Mouse (Mus musculus) midbrain, embryonic 11.5 days (tissue): ENCODE measurements around the gene Exoc2. TPM values are rescaled to one million over a fixed set of nuclear protein-coding genes. Genes with fewer than 3 reads are reported as not detected.

ENCODE experiments used
- ATAC-seq: fragments of 200-750 bp; cut with Nextera tagmentation; 2 replicates; pipeline ENCODE4 v1.8.0; 2017; ENCODE audit warnings: moderate TSS enrichment, moderate library complexity; ENCODE audit not compliant: low FRiP score
- DNase-seq: peaks from one replicate; pipeline ENCODE4 v3.0.0; 2015; ENCODE audit warnings: low spot score; ENCODE audit errors: missing footprints
- H3K27ac ChIP-seq: fragments of 300-500 bp; sonication (generic); 2 replicates; pipeline ENCODE4 v1.5.1; 2014; ENCODE audit warnings: low read depth, low read length
- H3K27me3 ChIP-seq: fragments of 300-500 bp; sonication (generic); 2 replicates; pipeline ENCODE4 v1.6.1; 2014; ENCODE audit warnings: mild to moderate bottlenecking, low read length, moderate library complexity, mixed read lengths; ENCODE audit not compliant: control insufficient read depth, insufficient read depth
- H3K36me3 ChIP-seq: fragments of 300-500 bp; sonication (generic); 2 replicates; pipeline ENCODE4 v1.6.1; 2014; ENCODE audit warnings: mild to moderate bottlenecking, low read length, moderate library complexity, mixed read lengths; ENCODE audit not compliant: control insufficient read depth, insufficient read depth
- H3K4me1 ChIP-seq: fragments of 300-500 bp; sonication (generic); 2 replicates; pipeline ENCODE4 v1.6.1; 2014; ENCODE audit warnings: low read length; ENCODE audit not compliant: control insufficient read depth, insufficient read depth
- H3K4me2 ChIP-seq: fragments of 300-500 bp; sonication (generic); 2 replicates; pipeline ENCODE4 v1.6.1; 2014; ENCODE audit warnings: mild to moderate bottlenecking, moderate library complexity
- H3K4me3 ChIP-seq: fragments of 300-500 bp; sonication (generic); 2 replicates; pipeline ENCODE4 v1.5.1; 2014; ENCODE audit warnings: low read depth, low read length
- H3K9ac ChIP-seq: fragments of 300-500 bp; sonication (generic); 2 replicates; pipeline ENCODE4 v1.6.1; 2014; ENCODE audit warnings: low read length
- H3K9me3 ChIP-seq: fragments of 300-500 bp; sonication (generic); 2 replicates; pipeline ENCODE4 v1.6.1; 2016; ENCODE audit warnings: low read length; ENCODE audit not compliant: control insufficient read depth
- WGBS: fragments of 180-500 bp; shearing (Covaris S2); extraction: QIAGEN DNeasy Blood & Tissue Kit; methylation state at CpG from one replicate; pipeline ENCODE4 v1.1.7; 2014; 5-methylcytosine and 5-hydroxymethylcytosine counted together
- polyA plus RNA-seq: library from polyadenylated mRNA; unstranded; fragments of >200 nt; fragmentation: Nextera tagmentation; extraction: Ambion mirVana; gene quantifications from 2 replicates; pipeline ENCODE4 v1.2.1, GENCODE M21; 2014

Gene Exoc2
- polyA plus RNA-seq, 1 experiment from 2014 or later, result 41.3 TPM

GRCm38 (mm10) chr13:30833476-30834149 lies 140.3 kb downstream of the Exoc2 start:
- H3K36me3 ChIP-seq, result no peaks in the 10 kb centered on the region
- no peak overlapping the region for H3K4me3 ChIP-seq
- no peak overlapping the region for H3K9ac ChIP-seq
- no peak for ATAC-seq
- H3K4me1 ChIP-seq, result no peaks in the 10 kb centered on the region
- 85% methylated on average over 6 of the region's 6 CpGs for WGBS
- DNase-seq, result no peak
- no peak overlapping the region for H3K27ac ChIP-seq
- H3K27me3 ChIP-seq, result no peaks in the 10 kb centered on the region
- no peaks in the 10 kb centered on the region for H3K9me3 ChIP-seq
- no peak overlapping the region for H3K4me2 ChIP-seq

DNA sequence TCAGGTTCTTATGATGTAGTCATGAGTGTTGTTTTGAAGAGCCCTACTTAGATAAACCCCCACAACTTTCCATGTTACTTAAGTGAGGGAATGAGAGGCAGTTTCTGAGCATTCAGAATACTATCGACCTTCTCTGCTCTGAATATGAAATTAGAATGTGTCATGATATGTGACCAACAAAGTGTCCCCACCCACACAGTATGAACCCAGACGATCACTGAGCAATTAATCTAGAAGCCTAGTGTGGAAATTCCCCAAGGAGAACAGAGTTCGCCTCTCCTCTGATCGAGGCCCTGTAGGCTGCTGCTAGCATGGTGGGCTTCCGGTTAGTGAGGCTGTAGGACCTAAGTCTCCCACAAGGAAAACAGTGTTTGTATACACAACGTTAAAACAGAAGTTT lies 142.5 kb downstream of the Exoc2 start:
- ATAC-seq, result no peak
- 87% methylated on average over 6 of the region's 6 CpGs for WGBS
- H3K9me3 ChIP-seq, result no peaks in the 10 kb centered on the region
- H3K27ac ChIP-seq, result no peak overlapping the region
- H3K4me1 ChIP-seq, result no peaks in the 10 kb centered on the region
- DNase-seq, result no peak
- no peaks in the 10 kb centered on the region for H3K36me3 ChIP-seq
- H3K27me3 ChIP-seq, result no peaks in the 10 kb centered on the region
- no peak overlapping the region for H3K4me2 ChIP-seq
- no peak overlapping the region for H3K4me3 ChIP-seq
- no peak overlapping the region for H3K9ac ChIP-seq

DNA sequence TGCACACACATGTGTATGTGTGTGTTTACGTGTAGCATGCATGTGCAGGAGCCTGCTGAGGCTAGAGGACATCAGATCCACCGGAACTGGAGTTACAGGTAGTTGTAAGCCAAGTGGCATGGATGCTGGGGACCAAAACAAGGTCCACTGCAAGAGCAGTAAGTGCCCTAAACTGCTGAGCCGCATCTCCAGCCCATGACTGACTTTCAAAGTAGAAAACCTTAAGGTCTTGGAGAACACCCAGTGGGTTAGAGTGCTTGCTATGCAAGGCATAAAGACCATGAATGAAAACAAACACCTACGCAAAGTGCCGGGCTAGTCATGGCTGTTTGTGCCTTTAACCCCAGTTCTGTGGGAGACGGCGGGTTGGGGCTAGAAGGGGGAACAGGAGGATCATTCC lies 147.4 kb downstream of the Exoc2 start:
- Histone ChIP-seq H3K27ac (no peak overlapping the region), H3K9ac (no peak overlapping the region), H3K9me3 (no peaks in the 10 kb centered on the region), H3K4me2 (no peak overlapping the region), H3K36me3 (peaks cover 5% of the 10 kb centered on the region; the same call in 1 of the 2 replicates), H3K27me3 (no peaks in the 10 kb centered on the region), H3K4me1 (no peaks in the 10 kb centered on the region), H3K4me3 (no peak overlapping the region)
- 94% methylated on average over 7 of the region's 7 CpGs for WGBS
- ATAC-seq, result no peak
- no peak for DNase-seq

DNA sequence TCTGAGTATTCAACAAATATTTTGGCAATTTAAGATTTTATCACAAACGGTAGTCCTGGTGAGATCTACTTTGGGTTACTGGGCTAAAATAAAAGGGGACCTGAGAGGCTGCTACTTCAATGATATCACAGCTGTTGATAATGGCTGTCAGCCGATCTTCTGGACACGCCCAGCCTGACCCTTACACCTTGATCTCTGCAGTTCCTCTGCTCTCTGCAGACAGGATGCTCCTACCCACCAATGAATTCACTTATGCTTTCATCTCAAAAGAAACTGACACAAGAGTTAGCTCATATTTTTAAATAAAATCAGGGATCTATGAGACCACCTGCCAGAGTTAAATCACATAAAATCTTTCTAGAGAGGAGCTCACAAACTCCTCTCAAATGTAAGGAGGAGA lies 149.0 kb downstream of the Exoc2 start:
- Histone ChIP-seq H3K9me3 (no peaks in the 10 kb centered on the region), H3K9ac (no peak overlapping the region), H3K27me3 (no peaks in the 10 kb centered on the region), H3K4me2 (no peak overlapping the region), H3K27ac (no peak overlapping the region), H3K4me3 (no peak overlapping the region), H3K4me1 (no peaks in the 10 kb centered on the region), H3K36me3 (peaks cover 8% of the 10 kb centered on the region; the same call in 1 of the 2 replicates)
- WGBS, result 88% methylated on average over 3 of the region's 3 CpGs
- no peak for DNase-seq
- ATAC-seq, result no peak

DNA sequence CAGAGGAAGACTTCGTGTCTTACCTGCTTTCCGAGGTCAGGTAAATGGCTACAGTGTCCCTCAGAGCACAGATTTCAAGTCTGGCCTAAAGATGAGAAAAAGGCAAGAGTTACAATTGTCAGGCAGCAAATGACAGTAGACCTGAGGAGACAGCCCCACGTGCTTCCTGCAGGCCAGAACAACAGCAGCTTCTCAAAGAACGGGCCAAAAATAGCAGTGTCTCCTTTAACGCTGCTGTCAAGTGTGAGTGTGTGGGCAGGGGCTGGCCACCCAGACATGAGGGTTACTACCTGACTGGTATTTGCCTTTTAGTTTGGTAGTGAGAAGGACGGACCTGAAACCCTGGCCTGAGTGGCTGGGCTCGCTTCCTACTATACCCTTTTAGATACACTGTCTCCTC lies 153.3 kb downstream of the Exoc2 start:
- no peaks in the 10 kb centered on the region for H3K27me3 ChIP-seq
- H3K9ac ChIP-seq, result no peak overlapping the region
- H3K9me3 ChIP-seq, result no peaks in the 10 kb centered on the region
- 95% methylated on average over 7 of the region's 7 CpGs for WGBS
- H3K27ac ChIP-seq, result no peak overlapping the region
- H3K36me3 ChIP-seq, result peaks cover 8% of the 10 kb centered on the region; the same call in 1 of the 2 replicates
- DNase-seq (no peak), ATAC-seq (no peak)
- H3K4me3 ChIP-seq, result no peak overlapping the region
- H3K4me2 ChIP-seq, result no peak overlapping the region
- H3K4me1 ChIP-seq, result no peaks in the 10 kb centered on the region

- Histone ChIP-seq H3K4me2 (no peak overlapping the region), H3K9ac (no peak overlapping the region), H3K27ac (no peak overlapping the region), H3K9me3 (no peaks in the 10 kb centered on the region), H3K4me3 (no peak overlapping the region), H3K4me1 (no peaks in the 10 kb centered on the region), H3K36me3 (peaks cover 8% of the 10 kb centered on the region; the same call in 1 of the 2 replicates), H3K27me3 (no peaks in the 10 kb centered on the region)
- WGBS, result 91% methylated on average over 2 of the region's 2 CpGs
- DNase-seq (no peak), ATAC-seq (no peak)
Measured at GRCm38 (mm10) chr13:30819891-30820290, 154.0 kb downstream of the Exoc2 start.

- Histone ChIP-seq H3K4me1 (no peaks in the 10 kb centered on the region), H3K27ac (no peak overlapping the region), H3K4me2 (no peak overlapping the region), H3K4me3 (no peak overlapping the region), H3K36me3 (peaks cover 8% of the 10 kb centered on the region; the same call in 1 of the 2 replicates), H3K27me3 (no peaks in the 10 kb centered on the region), H3K9me3 (no peaks in the 10 kb centered on the region), H3K9ac (no peak overlapping the region)
- WGBS, result 97% methylated on average over 5 of the region's 5 CpGs
- ATAC-seq (no peak), DNase-seq (no peak)
Measured at GRCm38 (mm10) chr13:30817436-30817835, 156.5 kb downstream of the Exoc2 start.

- H3K4me3 ChIP-seq, result no peak overlapping the region
- DNase-seq (no peak), ATAC-seq (no peak)
- H3K36me3 ChIP-seq, result no peaks in the 10 kb centered on the region
- H3K4me2 ChIP-seq, result no peak overlapping the region
- no peak overlapping the region for H3K9ac ChIP-seq
- 90% methylated on average over 5 of the region's 5 CpGs for WGBS
- no peak overlapping the region for H3K27ac ChIP-seq
- H3K4me1 ChIP-seq, result no peaks in the 10 kb centered on the region
- no peaks in the 10 kb centered on the region for H3K9me3 ChIP-seq
- H3K27me3 ChIP-seq, result no peaks in the 10 kb centered on the region
Measured at GRCm38 (mm10) chr13:30814256-30814655, 159.6 kb downstream of the Exoc2 start.

- ATAC-seq, result no peak
- no peaks in the 10 kb centered on the region for H3K9me3 ChIP-seq
- H3K27me3 ChIP-seq, result no peaks in the 10 kb centered on the region
- no peaks in the 10 kb centered on the region for H3K36me3 ChIP-seq
- H3K4me2 ChIP-seq, result no peak overlapping the region
- no peak for DNase-seq
- H3K9ac ChIP-seq, result no peak overlapping the region
- no peaks in the 10 kb centered on the region for H3K4me1 ChIP-seq
- H3K4me3 ChIP-seq, result no peak overlapping the region
- WGBS, result 90% methylated on average over 5 of the region's 5 CpGs
- no peak overlapping the region for H3K27ac ChIP-seq
Measured at GRCm38 (mm10) chr13:30813464-30813863, 160.4 kb downstream of the Exoc2 start.
